Mouse (Mus musculus) liver, embryonic 14.5 days (tissue): ENCODE data around the gene Slc26a6.

Source experiments
- CTCF ChIP-seq: IDR thresholded peaks from 2 replicates; pipeline ENCODE4 v1.5.1; 2016; ENCODE audit warnings: antibody characterized with exemption, low read depth, control low read depth
- EP300 ChIP-seq: IDR thresholded peaks from 2 replicates; pipeline ENCODE4 v1.6.1; 2016; ENCODE audit warnings: antibody characterized with exemption, low read depth

- no peak for TF ChIP-seq EP300
- peak; percentile 99 for TF ChIP-seq CTCF
Measured at GRCm38 (mm10) chr9:108936418-108937364, 83.6 kb downstream of the Slc26a6 start, which contains the start of gene Uqcrc1.
